Mouse (Mus musculus) bone marrow, adult 2 months (tissue): Measurements from ENCODE around the gene Nrgn. TPM values are rescaled to one million over a fixed set of nuclear protein-coding genes. Genes with fewer than 3 reads are reported as not detected.

Experiments used
- H3K27ac ChIP-seq: fragments of 200-500 bp; 2 replicates; pipeline ENCODE4 v1.5.1; 2012; ENCODE audit warnings: low read depth, mild to moderate bottlenecking, control low read depth, inconsistent platforms, low read length; ENCODE audit not compliant: control insufficient read depth, poor library complexity, insufficient read depth
- H3K4me1 ChIP-seq: fragments of 200-500 bp; 2 replicates; pipeline ENCODE4 v1.6.1; 2011; ENCODE audit warnings: low read length; ENCODE audit not compliant: control insufficient read depth, insufficient read depth
- H3K4me3 ChIP-seq: fragments of 200-500 bp; replicated peaks from 2 replicates; pipeline ENCODE3; 2011; ENCODE audit warnings: mild to moderate bottlenecking, low read depth, low read length, control low read depth; ENCODE audit not compliant: control insufficient read depth
- CTCF ChIP-seq: fragments of 200-500 bp; IDR thresholded peaks from 2 replicates; pipeline ENCODE4 v1.5.1; 2011; ENCODE audit warnings: low read length, control low read depth; ENCODE audit not compliant: control insufficient read depth, insufficient read depth
- POLR2A ChIP-seq: fragments of 200-500 bp; IDR thresholded peaks from 2 replicates; pipeline ENCODE4 v1.6.1; 2011; ENCODE audit warnings: low read depth, mild to moderate bottlenecking, control low read depth, low read length, borderline replicate concordance; ENCODE audit not compliant: control insufficient read depth
- WGBS: fragments of 180-500 bp; shearing (Covaris S2); methylation state at CpG from one replicate; pipeline ENCODE4 v1.1.7; 2018; 5-methylcytosine and 5-hydroxymethylcytosine counted together
- polyA plus RNA-seq: library from polyadenylated mRNA; stranded (reverse); fragments of >200 nt; gene quantifications from 2 replicates; pipeline ENCODE4 v1.2.4, GENCODE M21; 2011; ENCODE audit warnings: low replicate concordance; ENCODE audit not compliant: missing spikeins, insufficient read depth, insufficient read length

Gene Nrgn
- polyA plus RNA-seq, 1 experiment: 101 TPM

- 3% methylated on average over 41 of the region's 41 CpGs for WGBS
- H3K27ac ChIP-seq: no peak within 1 kb of the TSS; the same call in 1 of the 2 replicates
- H3K4me1 ChIP-seq: no peaks in the 10 kb centered on the region
- TF ChIP-seq CTCF: no peak
- no peak for TF ChIP-seq POLR2A
- peak within 1 kb of the TSS; percentile 16 for H3K4me3 ChIP-seq
Observed at GRCm38 (mm10) chr9:37527396-37528224, 25.1 kb downstream of the Nrgn start, which contains the start of gene Esam. Esam (plus strand) TSS chr9:37528078.

GRCm38 (mm10) chr9:37526443-37527395, 26.0 kb downstream of the Nrgn start:
- no peaks in the 10 kb centered on the region for H3K4me1 ChIP-seq
- WGBS: 20% methylated on average over 21 of the region's 21 CpGs
- no peak overlapping the region for H3K4me3 ChIP-seq
- TF ChIP-seq POLR2A (no peak), CTCF (peak; percentile 36; the same call in 1 of the 2 replicates)
- no peak overlapping the region for H3K27ac ChIP-seq

- H3K4me3 ChIP-seq: no peak overlapping the region
- no peaks in the 10 kb centered on the region for H3K4me1 ChIP-seq
- WGBS: 78% methylated on average over 2 of the region's 2 CpGs
- H3K27ac ChIP-seq: no peak overlapping the region
- no peak for TF ChIP-seq POLR2A
- no peak for TF ChIP-seq CTCF
Observed at GRCm38 (mm10) chr9:37525461-37525860, 27.2 kb downstream of the Nrgn start.

- Histone ChIP-seq H3K27ac (no peak overlapping the region), H3K4me1 (peaks cover 2% of the 10 kb centered on the region), H3K4me3 (no peak overlapping the region)
- WGBS: 81% methylated on average over 2 of the region's 2 CpGs
- no peak for TF ChIP-seq POLR2A
- TF ChIP-seq CTCF: no peak
Observed at GRCm38 (mm10) chr9:37519995-37520394, 32.7 kb downstream of the Nrgn start.

- Histone ChIP-seq H3K4me3 (no peak overlapping the region), H3K4me1 (peaks cover 2% of the 10 kb centered on the region), H3K27ac (no peak overlapping the region)
- WGBS: 86% methylated on average over 8 of the region's 8 CpGs
- TF ChIP-seq CTCF: no peak
- TF ChIP-seq POLR2A: no peak
Observed at GRCm38 (mm10) chr9:37518991-37519390, 33.7 kb downstream of the Nrgn start.

- H3K4me1 ChIP-seq: peaks cover 2% of the 10 kb centered on the region
- H3K4me3 ChIP-seq: no peak overlapping the region
- no peak overlapping the region for H3K27ac ChIP-seq
- WGBS: 11% methylated on average over 1 of the region's 1 CpGs
- TF ChIP-seq POLR2A (no peak), CTCF (no peak)
Observed at GRCm38 (mm10) chr9:37517467-37517866, 35.2 kb downstream of the Nrgn start.

- H3K4me3 ChIP-seq: no peak overlapping the region
- WGBS: 81% methylated on average over 3 of the region's 3 CpGs
- no peak for TF ChIP-seq CTCF
Observed at GRCm38 (mm10) chr9:37514456-37514855, 38.2 kb downstream of the Nrgn start.

GRCm38 (mm10) chr9:37512097-37512496, 40.6 kb downstream of the Nrgn start:
- TF ChIP-seq POLR2A (no peak), CTCF (0 out of 2 replicates have a peak, but pooled peaks have one; percentile 14)

More at GRCm38 (mm10) chr9:37514456-37514855, 38.2 kb downstream of the Nrgn start:
- H3K4me1 ChIP-seq: peaks cover 2% of the 10 kb centered on the region
- no peak overlapping the region for H3K27ac ChIP-seq

More at GRCm38 (mm10) chr9:37512097-37512496, 40.6 kb downstream of the Nrgn start:
- Histone ChIP-seq H3K27ac (no peak overlapping the region), H3K4me3 (no peak overlapping the region), H3K4me1 (peaks cover under 1% of the 10 kb centered on the region)
- 79% methylated on average over 2 of the region's 2 CpGs for WGBS
